Mouse (Mus musculus) liver, embryonic 16.5 days (tissue): ENCODE results near the gene Tmem258. TPM values are rescaled to one million over a fixed set of nuclear protein-coding genes. Genes with fewer than 3 reads are reported as not detected.

Experiments
- ATAC-seq: fragments of 200-750 bp; cut with Nextera tagmentation; 2 replicates; pipeline ENCODE4 v1.8.0; 2017; ENCODE audit warnings: low read depth, mild to moderate bottlenecking, moderate number of reproducible peaks, moderate library complexity
- H3K27ac ChIP-seq: fragments of 300-500 bp; sonication (generic); 2 replicates; pipeline ENCODE4 v1.5.1; 2014; ENCODE audit warnings: mild to moderate bottlenecking, low read length
- H3K27me3 ChIP-seq: fragments of 300-500 bp; sonication (generic); 2 replicates; pipeline ENCODE4 v1.6.1; 2014; ENCODE audit warnings: low read depth, low read length, mixed read lengths; ENCODE audit not compliant: control insufficient read depth, insufficient read depth
- H3K36me3 ChIP-seq: fragments of 300-500 bp; sonication (generic); 2 replicates; pipeline ENCODE4 v1.6.1; 2014; ENCODE audit warnings: mild to moderate bottlenecking; ENCODE audit not compliant: control insufficient read depth, insufficient read depth
- H3K4me1 ChIP-seq: fragments of 300-500 bp; sonication (generic); 2 replicates; pipeline ENCODE4 v1.6.1; 2014; ENCODE audit warnings: low read depth, low read length, mixed read lengths; ENCODE audit not compliant: control insufficient read depth
- H3K4me2 ChIP-seq: fragments of 300-500 bp; sonication (generic); 2 replicates; pipeline ENCODE4 v1.6.1; 2014; ENCODE audit warnings: low read depth, low read length, mixed read lengths
- H3K4me3 ChIP-seq: fragments of 300-500 bp; sonication (generic); 2 replicates; pipeline ENCODE4 v1.5.1; 2014; ENCODE audit warnings: low read depth, mild to moderate bottlenecking, low read length
- H3K9ac ChIP-seq: fragments of 300-500 bp; sonication (generic); 2 replicates; pipeline ENCODE4 v1.6.1; 2014; ENCODE audit warnings: low read depth, low read length
- H3K9me3 ChIP-seq: fragments of 300-500 bp; sonication (generic); replicated peaks from 2 replicates; pipeline ENCODE4 v1.6.1; 2016; ENCODE audit warnings: low read length; ENCODE audit not compliant: control insufficient read depth
- WGBS: fragments of 180-500 bp; shearing (Covaris S2); extraction: QIAGEN DNeasy Blood & Tissue Kit; methylation state at CpG from one replicate; pipeline ENCODE4 v1.1.7; 2014; ENCODE audit not compliant: insufficient replicate concordance; 5-methylcytosine and 5-hydroxymethylcytosine counted together
- polyA plus RNA-seq: library from polyadenylated mRNA; unstranded; fragments of >200 nt; fragmentation: Nextera tagmentation; extraction: Ambion mirVana; gene quantifications from 2 replicates; pipeline ENCODE4 v1.2.1, GENCODE M21; 2015

Gene Tmem258
- polyA plus RNA-seq, 1 experiment from 2014 or later: 277 TPM

- peaks cover 22% of the 10 kb centered on the region for H3K4me1 ChIP-seq
- H3K27ac ChIP-seq: peak overlapping the region; percentile 91
- H3K27me3 ChIP-seq: no peaks in the 10 kb centered on the region
- 19% methylated on average over 7 of the region's 7 CpGs for WGBS
- no peak; the same call in 1 of the 2 replicates for ATAC-seq
- H3K36me3 ChIP-seq: peaks cover 10% of the 10 kb centered on the region
- H3K9me3 ChIP-seq: no peaks in the 10 kb centered on the region; the same call in 1 of the 2 replicates
- H3K4me2 ChIP-seq: peak overlapping the region; percentile 91
- H3K9ac ChIP-seq: peak overlapping the region; percentile 82
- peak overlapping the region; percentile 96 for H3K4me3 ChIP-seq
Measured at GRCm38 (mm10) chr19:10182142-10182541, 21.7 kb upstream of the Tmem258 start.

GRCm38 (mm10) chr19:10182670-10183298, 21.0 kb upstream of the Tmem258 start, which contains the start of gene Fads1:
Gene Fads1, plus strand, starts transcription at chr19:10182888.
- Histone ChIP-seq H3K4me3 (peak within 1 kb of the TSS; percentile 96), H3K36me3 (peaks cover 13% of the 10 kb centered on the region), H3K9me3 (no peaks in the 10 kb centered on the region; the same call in 1 of the 2 replicates), H3K27me3 (no peaks in the 10 kb centered on the region), H3K27ac (peak within 1 kb of the TSS; percentile 91), H3K4me2 (peak within 1 kb of the TSS; percentile 91), H3K9ac (peak within 1 kb of the TSS; percentile 82), H3K4me1 (peaks cover 22% of the 10 kb centered on the region)
- 0% methylated on average over 69 of the region's 70 CpGs for WGBS
- ATAC-seq: peak; percentile 93

GRCm38 (mm10) chr19:10183299-10183983, 20.4 kb upstream of the Tmem258 start:
- peak overlapping the region; percentile 91 for H3K27ac ChIP-seq
- WGBS: 2% methylated on average over 35 of the region's 35 CpGs
- H3K27me3 ChIP-seq: no peaks in the 10 kb centered on the region
- peak overlapping the region; percentile 82 for H3K9ac ChIP-seq
- H3K4me2 ChIP-seq: peak overlapping the region; percentile 91
- H3K36me3 ChIP-seq: peaks cover 16% of the 10 kb centered on the region
- ATAC-seq: peak; percentile 60
- no peaks in the 10 kb centered on the region; the same call in 1 of the 2 replicates for H3K9me3 ChIP-seq
- peak overlapping the region; percentile 96 for H3K4me3 ChIP-seq
- peaks cover 22% of the 10 kb centered on the region for H3K4me1 ChIP-seq

- Histone ChIP-seq H3K4me1 (peaks cover 22% of the 10 kb centered on the region), H3K4me2 (peak overlapping the region; percentile 91), H3K4me3 (peak overlapping the region; percentile 96), H3K27me3 (no peaks in the 10 kb centered on the region), H3K27ac (peak overlapping the region; percentile 91), H3K36me3 (peaks cover 21% of the 10 kb centered on the region), H3K9ac (peak overlapping the region; percentile 82), H3K9me3 (no peaks in the 10 kb centered on the region)
- peak; percentile 14; the same call in 1 of the 2 replicates for ATAC-seq
- 42% methylated on average over 12 of the region's 12 CpGs for WGBS
Measured at GRCm38 (mm10) chr19:10184096-10184495, 19.7 kb upstream of the Tmem258 start.

GRCm38 (mm10) chr19:10185876-10186275, 17.9 kb upstream of the Tmem258 start:
- H3K9me3 ChIP-seq: no peaks in the 10 kb centered on the region
- H3K4me1 ChIP-seq: peaks cover 26% of the 10 kb centered on the region
- H3K27me3 ChIP-seq: no peaks in the 10 kb centered on the region
- peaks cover 33% of the 10 kb centered on the region for H3K36me3 ChIP-seq
- 90% methylated on average over 3 of the region's 3 CpGs for WGBS
- H3K4me3 ChIP-seq: no peak overlapping the region
- no peak overlapping the region for H3K4me2 ChIP-seq
- no peak overlapping the region for H3K27ac ChIP-seq
- no peak overlapping the region for H3K9ac ChIP-seq
- no peak for ATAC-seq

GRCm38 (mm10) chr19:10186569-10186968, 17.2 kb upstream of the Tmem258 start:
- WGBS: 87% methylated on average over 8 of the region's 8 CpGs
- H3K27me3 ChIP-seq: no peaks in the 10 kb centered on the region
- no peak overlapping the region for H3K4me2 ChIP-seq
- no peak for ATAC-seq
- no peak overlapping the region for H3K27ac ChIP-seq
- peaks cover 38% of the 10 kb centered on the region for H3K36me3 ChIP-seq
- no peak overlapping the region for H3K4me3 ChIP-seq
- H3K9me3 ChIP-seq: no peaks in the 10 kb centered on the region
- peaks cover 29% of the 10 kb centered on the region for H3K4me1 ChIP-seq
- no peak overlapping the region for H3K9ac ChIP-seq

- H3K4me3 ChIP-seq: no peak overlapping the region
- peaks cover 42% of the 10 kb centered on the region for H3K36me3 ChIP-seq
- no peak for ATAC-seq
- H3K9me3 ChIP-seq: no peaks in the 10 kb centered on the region
- H3K9ac ChIP-seq: no peak overlapping the region
- peaks cover 21% of the 10 kb centered on the region for H3K4me1 ChIP-seq
- WGBS: 84% methylated on average over 10 of the region's 10 CpGs
- H3K4me2 ChIP-seq: no peak overlapping the region
- no peaks in the 10 kb centered on the region for H3K27me3 ChIP-seq
- no peak overlapping the region for H3K27ac ChIP-seq
Measured at GRCm38 (mm10) chr19:10188281-10188811, 15.5 kb upstream of the Tmem258 start.

GRCm38 (mm10) chr19:10189022-10189421, 14.8 kb upstream of the Tmem258 start:
- Histone ChIP-seq H3K9ac (no peak overlapping the region), H3K4me1 (peaks cover 18% of the 10 kb centered on the region), H3K4me3 (no peak overlapping the region), H3K27me3 (no peaks in the 10 kb centered on the region), H3K27ac (no peak overlapping the region), H3K4me2 (no peak overlapping the region), H3K9me3 (no peaks in the 10 kb centered on the region), H3K36me3 (peaks cover 49% of the 10 kb centered on the region)
- 88% methylated on average over 6 of the region's 6 CpGs for WGBS
- ATAC-seq: no peak

GRCm38 (mm10) chr19:10189940-10190339, 13.9 kb upstream of the Tmem258 start:
- Histone ChIP-seq H3K4me1 (peaks cover 12% of the 10 kb centered on the region), H3K9ac (no peak overlapping the region), H3K27me3 (no peaks in the 10 kb centered on the region), H3K36me3 (peaks cover 58% of the 10 kb centered on the region), H3K4me3 (no peak overlapping the region), H3K4me2 (no peak overlapping the region), H3K9me3 (no peaks in the 10 kb centered on the region), H3K27ac (no peak overlapping the region; the same call in 1 of the 2 replicates)
- ATAC-seq: no peak
- WGBS: 86% methylated on average over 8 of the region's 8 CpGs
